Mouse (Mus musculus) adrenal gland, postnatal 4 days (tissue): ENCODE measurements around the gene Ttll12. TPM values are rescaled to one million over a fixed set of nuclear protein-coding genes. Genes with fewer than 3 reads are reported as not detected.
A peak's percentile ranks its signal among the peaks of the same experiment; 100 is the strongest.

Experiments used
- DNase-seq, 2 experiments: peaks; one replicate each; pipeline ENCODE4 v3.0.0; 2021 to 2022; ENCODE audit warnings: low spot score in 2 of 2, mixed read lengths in 2 of 2
- total RNA-seq, 2 experiments: library from RNA; stranded (reverse); gene quantifications; 2 replicates each; pipeline ENCODE4 v1.2.3; 2021

Gene Ttll12
- total RNA-seq, 2 experiments from 2014 or later = 26.1 to 26.8 TPM

DNA sequence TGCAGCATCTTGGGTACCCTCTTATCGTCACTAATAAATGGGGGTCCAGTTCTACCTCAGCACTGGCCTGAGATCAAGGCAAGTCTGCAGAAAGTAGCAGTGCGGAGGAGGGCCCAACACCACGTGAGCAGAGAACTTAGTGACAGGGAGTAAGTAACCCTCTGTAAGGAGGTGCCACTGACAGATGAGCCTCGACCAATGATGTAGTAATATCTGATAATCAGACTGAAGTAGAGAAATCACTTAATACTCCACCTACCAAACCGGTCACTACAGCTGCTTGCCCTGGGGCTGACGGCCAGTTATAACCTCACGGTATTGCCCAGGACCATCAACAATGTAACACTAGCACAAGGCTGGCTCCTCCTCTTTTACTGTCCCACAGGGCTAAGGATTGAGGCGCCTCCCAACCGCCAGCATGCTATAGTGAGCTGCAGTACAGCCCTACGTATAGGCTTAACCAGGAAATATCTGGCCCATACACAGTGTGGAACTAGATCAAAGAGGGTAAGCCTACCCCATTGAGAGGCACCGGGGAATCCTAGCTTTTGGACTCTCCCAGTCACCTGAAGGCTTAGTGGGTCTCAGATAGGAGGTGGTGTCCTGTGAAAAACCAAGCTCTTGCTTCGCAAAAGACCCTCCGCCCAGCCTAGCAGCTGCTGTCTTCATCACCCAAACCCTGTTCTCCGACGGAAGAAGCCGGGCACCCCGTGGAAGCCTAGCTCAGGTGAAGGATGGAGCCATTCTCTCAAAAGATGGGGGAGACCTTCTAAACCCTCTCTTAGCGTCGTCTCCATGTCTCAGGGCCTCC lies 1.1 kb downstream of the Ttll12 start:
- no peak for DNase-seq

GRCm38 (mm10) chr15:83593189-83593585 lies 1.8 kb downstream of the Ttll12 start:
- DNase-seq = no peak

DNA sequence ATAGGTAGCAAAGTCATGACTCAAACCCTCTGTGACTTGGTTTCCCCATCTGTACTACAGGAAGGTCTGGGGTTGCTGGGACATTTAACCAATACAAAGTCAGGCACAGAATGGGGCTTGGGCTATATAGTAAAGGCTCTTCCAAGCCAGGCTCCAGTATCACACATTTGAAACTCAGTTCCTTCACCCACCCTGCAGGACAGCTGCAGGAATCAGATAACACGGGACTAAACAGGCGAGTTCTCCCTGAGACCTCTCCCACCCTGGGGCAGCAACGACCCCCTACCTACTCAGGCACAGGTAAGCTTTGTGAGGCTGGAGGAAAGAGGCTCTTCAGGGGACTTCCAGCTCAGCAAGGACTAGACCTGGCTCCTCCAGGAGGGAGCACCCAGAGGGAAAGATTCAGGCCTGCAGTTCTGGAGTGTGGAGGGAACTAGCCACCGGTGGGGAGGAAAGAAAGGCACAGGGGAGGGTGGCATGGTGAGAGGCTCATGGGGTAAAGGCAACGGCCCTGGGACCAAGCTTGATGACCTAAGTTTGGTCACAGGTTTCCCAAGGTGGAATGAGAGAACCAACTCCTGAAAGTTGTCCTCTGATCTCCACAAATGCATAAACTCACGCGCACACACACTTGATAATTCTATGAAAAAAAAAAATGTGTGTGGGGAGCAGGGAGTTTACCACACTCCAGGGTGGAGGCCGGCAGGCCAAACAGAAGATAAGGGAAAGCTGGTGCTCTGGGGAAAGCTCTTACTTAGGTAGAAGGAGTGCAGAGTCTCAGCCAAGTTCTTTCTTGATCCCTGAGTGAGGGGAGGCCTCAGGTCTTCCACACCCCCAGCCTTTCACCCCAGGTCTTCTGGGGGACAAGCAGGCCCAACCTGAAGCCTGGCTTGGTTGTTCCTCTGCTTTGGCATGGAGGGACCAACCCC lies 2.4 kb downstream of the Ttll12 start:
- no peak for DNase-seq

DNA sequence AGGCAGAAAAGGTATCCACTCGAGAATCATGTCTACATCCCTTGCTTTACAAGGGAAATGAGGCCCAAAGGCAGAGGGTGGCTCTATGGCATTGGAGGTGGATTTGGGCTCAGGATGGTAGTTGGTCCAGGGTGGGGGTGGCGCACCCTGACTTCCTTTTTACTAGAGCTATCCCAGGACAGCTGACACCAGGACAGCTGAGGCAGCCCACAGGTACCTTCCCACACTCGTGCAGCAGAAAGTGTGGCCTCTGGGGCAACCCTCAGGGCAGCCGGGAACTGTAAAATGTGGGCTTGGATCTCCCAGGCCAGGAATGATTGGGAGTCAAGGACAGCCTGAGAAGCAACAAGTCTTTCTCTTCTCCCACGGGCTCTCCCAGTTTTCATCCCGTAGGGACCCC lies 3.2 kb downstream of the Ttll12 start:
- DNase-seq = no peak

DNA sequence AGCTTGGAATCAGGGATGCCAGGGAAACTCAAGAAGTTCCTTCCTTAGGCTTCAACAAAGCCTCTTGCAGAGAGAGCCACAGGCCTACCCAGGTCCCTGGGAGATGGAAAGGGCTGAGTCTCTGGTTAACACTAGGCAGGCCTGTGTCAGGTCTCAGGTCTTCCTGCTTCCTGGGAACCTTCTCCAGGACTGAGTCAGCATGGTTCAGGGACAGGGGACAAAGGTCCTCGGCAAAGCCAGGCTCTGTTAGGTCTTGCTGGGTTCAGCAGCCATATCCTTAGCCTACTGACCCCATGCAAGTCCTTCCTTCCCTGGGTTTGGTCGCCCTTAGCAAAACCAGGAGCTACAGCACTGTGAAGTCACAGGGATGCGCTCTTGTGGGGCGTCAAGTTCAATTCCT lies 4.1 kb downstream of the Ttll12 start:
- no peak for DNase-seq

DNA sequence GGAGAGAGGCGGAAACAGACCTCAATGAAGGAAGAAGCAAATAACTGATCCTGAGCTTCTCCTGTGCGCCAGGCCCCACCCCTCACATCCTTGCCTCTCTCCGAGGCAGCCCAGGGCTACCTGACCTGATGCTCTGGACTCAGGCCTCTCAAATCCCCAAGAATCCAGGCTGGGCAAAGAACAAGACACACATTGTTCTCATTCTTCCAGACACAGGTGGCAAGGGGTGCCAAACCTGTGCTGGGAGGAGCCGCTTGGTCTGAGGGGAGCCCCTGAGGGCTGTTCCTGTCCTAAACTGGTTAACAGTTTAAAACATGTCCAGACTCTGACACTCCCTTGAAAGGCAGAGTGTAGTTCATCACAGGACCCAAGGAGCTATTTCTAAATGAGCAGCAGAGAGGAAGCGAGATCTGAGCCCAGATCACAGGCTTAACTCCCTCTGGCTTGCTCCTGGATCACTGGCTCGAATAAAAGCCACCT lies 10.2 kb downstream of the Ttll12 start:
- DNase-seq = no peak

DNA sequence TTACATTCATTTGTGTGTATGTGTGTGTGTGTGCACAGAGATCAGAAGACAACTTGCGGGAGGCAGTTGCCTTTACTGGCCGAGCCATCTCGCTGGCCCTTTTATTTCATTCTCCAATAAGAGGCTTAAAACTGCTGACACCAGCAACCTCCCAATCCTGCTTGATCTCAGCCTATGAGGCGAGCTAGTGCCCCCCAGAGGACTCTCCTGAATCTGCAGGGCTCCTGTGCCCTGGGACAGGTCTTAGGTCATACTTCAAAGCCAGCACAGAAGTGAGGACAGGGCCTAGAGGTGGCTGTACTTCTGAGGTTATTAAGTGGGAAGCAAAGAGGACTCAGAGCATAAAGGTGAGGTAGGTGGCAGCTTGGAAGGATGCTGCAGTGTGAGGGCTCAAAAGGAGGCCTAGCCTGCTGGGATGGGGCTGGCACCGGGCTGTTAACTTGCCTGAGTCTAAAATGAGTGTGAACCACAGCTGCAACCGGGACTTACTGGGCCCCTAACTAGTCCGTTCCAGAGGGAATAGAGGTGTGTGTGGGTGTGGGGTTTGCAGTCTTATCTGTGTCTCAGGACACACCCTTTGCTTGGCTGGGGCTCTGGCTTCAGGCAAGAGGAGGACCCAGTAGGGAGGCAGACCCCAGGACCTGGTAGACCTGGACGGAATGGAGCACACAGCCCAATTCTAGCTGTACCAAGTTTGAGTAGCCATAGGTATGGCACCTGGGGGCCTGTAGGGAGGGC lies 11.4 kb downstream of the Ttll12 start:
- DNase-seq = peak in 1 of 2 experiments; percentile 50

DNA sequence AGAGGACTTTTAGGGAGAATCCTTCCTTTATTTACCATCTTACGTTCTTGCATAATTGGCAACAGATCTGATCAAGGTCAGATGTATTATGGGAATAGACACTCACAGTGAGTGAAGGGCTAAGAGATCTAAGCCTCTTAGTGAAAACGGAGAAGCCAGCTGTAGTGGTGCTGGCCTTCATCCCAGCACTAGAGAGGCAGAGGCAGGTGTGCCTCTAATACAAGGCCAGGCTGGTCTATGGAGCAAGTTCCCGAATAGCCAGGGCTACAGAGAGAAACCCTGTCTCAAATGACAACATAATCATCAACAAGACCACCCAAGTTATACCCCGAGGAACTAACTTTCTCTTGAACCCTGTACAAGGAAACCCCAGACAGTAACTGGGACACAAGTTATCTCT lies 12.0 kb downstream of the Ttll12 start:
- no peak for DNase-seq

DNA sequence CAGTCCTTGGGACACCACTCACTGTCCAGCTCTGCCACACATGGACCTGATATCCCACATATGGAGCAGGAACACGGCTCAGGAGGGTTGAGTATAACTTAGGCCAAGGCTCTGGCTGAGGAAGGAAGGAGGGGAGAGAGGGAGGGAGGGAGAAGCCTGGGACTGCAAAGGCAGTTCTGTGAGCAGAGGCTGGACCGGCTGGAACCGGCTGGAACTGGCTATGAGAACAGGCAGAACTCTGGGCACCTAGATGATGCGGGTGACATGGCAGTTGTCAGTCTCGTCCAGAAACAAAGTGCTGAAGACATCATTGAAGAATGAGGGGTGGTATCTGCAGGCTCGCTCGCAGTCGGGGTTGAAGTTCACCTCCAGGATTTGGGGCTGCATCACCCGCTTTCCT lies 18.3 kb downstream of the Ttll12 start:
- DNase-seq = no peak

- DNase-seq = no peak
These were observed 19.4 kb downstream of the Ttll12 start for GRCm38 (mm10) chr15:83575543-83575942.

GRCm38 (mm10) chr15:83574731-83575351 lies 20.1 kb downstream of the Ttll12 start:
- no peak for DNase-seq

DNA sequence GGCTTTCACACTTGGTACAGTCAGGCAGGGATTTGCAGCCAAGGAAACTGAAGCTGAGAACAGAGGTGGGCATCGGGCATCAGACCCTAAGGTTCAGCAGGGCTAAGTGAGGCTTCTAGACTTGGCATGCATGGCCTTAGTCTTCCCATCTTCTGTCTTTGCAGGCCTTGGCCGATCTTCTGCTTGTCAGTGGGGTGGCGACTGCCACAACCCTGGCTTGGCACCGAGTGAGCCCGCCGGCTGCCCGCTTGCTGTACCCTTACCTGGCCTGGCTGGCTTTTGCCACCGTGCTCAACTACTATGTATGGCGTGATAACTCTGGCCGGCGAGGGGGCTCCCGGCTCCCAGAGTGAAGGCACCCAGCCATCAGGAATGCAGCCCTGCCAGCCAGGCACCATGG lies 21.4 kb downstream of the Ttll12 start:
- DNase-seq = no peak

- no peak for DNase-seq
These were observed 22.8 kb downstream of the Ttll12 start for GRCm38 (mm10) chr15:83572132-83572531.

DNA sequence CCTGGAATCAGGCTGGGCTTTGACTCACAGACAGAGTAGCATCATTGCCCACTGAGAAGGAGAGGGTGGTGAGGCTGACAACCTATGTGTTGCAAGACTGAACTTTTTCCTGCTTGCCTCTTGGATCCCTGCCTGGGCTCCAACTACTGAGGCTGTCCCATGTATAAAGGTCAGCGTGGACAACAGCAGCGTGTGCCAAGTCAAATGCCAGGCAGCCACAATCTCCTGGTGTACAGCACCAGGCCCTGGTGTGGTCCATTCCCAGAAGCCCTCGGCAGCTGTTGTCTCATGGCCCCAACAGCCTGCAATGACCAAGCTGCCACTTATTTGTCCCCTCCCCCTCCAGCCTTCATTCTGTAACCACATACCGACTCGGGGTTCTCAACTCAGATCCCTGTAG lies 23.3 kb downstream of the Ttll12 start:
- no peak for DNase-seq

DNA sequence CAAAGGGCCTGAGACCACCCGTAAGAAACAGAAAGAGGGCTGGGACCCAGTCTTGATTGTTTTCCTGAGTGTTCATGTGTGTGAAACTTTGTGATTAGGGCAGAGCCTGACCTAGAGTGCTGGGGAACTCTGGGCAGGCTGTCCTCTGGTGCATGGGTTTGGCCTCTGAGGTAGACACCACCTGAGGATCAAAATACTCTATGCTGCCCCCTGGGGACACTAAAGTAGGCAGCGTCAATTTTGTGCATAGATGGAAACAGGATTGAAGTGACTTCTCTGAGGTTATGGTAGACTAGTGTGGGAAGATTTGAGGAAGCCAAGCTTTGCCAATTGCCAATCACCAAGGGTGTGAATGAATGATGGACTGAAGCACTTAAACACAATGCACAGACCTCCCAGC lies 24.3 kb downstream of the Ttll12 start:
- no peak for DNase-seq

- no peak for DNase-seq
These were observed 25.3 kb downstream of the Ttll12 start for GRCm38 (mm10) chr15:83569682-83570081.

DNA sequence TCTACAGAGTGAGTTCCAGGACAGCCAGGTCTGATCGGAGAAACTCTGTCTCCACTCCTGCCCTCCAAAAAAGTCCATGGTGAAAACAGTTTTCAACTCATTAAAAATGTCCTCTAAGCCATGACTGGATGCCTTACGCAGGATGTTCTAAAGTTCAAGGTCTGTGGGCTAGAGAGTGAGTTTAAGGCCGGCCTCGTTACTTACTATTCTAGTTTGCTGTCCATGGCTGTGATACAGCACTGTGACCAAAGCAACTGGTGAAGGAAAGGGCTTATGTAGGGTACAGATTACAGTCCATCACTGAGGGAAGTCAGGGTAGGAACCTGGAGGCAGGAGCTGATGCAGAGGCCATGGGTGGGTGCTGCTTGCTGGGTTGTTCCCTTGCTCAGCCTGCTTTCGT lies 26.4 kb downstream of the Ttll12 start:
- no peak for DNase-seq

- no peak for DNase-seq
These were observed 27.2 kb downstream of the Ttll12 start for GRCm38 (mm10) chr15:83567728-83568127.

DNA sequence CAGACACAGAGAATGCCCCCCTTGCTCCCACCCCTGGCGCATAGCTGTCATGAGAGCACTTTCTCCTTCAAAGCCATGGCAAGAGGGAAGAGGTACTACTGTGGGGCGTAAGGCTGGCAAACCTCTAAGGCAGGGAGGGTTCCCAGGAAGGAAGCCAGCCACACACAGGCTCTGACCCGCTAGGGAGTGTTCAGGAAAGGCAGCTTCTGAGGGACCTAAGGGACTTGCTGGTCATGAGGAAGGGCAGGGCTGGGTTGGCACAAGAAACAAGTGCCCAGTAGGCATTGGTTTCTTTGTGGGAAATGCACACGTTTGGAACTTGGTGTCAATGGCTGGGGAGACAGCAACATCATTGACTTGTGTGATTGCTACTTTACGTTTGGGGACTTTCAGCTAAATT lies 29.0 kb downstream of the Ttll12 start:
- DNase-seq = no peak

DNA sequence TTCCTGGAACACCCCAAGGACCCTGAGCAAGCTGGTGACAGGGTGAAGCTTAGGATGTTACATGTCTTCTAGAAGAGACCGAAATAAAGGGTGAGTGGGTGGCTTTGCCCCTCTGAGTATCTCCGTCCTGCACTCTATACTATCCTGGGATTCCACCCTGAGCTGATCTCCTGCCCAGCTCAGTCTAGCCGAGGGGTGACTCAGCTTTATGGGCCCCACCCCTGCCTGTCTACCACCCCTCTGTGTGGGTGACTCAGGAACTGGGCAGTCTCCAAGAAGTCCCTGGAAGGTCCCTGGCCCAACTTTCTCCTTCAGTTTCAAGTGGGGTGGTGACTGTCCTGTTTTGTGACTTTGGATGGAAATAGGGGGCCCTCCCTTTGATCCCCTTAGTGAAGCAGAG lies 29.5 kb downstream of the Ttll12 start:
- DNase-seq = peak; percentile 23 to 55
